Mouse (Mus musculus): ENCODE measurements around the gene Gnao1. TPM values are rescaled to one million over a fixed set of nuclear protein-coding genes. Genes with fewer than 3 reads are reported as not detected.

Gnao1 gene
- total RNA-seq, 1 experiment, result 1.1 TPM

- DNase-seq (ENCODE audit: low read depth, low spot score), result no peak
- no peaks in the 10 kb centered on the region for H3K9me3 ChIP-seq (ENCODE audit: control insufficient read depth, insufficient read depth, low read depth, low read length)
Observed at GRCm38 (mm10) chr8:93972971-93973734, 163.4 kb downstream of the Gnao1 start.

GRCm38 (mm10) chr8:93973831-93974375 lies 164.1 kb downstream of the Gnao1 start:
- TF ChIP-seq CHD2 (IDR thresholded peaks at IDR 0.05; ENCODE audit: low read depth, low read length) (no peak), HCFC1 (IDR thresholded peaks at IDR 0.05; ENCODE audit: borderline replicate concordance, insufficient read depth, low read length) (no peak), ZC3H11A (IDR thresholded peaks at IDR 0.05; ENCODE audit: borderline replicate concordance, low read depth, low read length) (no peak), ZNF384 (IDR thresholded peaks at IDR 0.05; ENCODE audit: low read depth, low read length) (no peak), MAFK (IDR thresholded peaks at IDR 0.05; ENCODE audit: insufficient read depth, low read depth, low read length) (no peak)
- in situ Hi-C loops (cut with MboI; ENCODE audit: low sequenced_read_pairs in 2 of 2, unreplicated experiment in 2 of 2), result no loop called here
- DNase-seq (ENCODE audit: low read depth, low spot score), result no peak
- H3K4me3 ChIP-seq (ENCODE audit: insufficient read depth in 1 of 2, low read depth in 1 of 2, low read length in 2 of 2, poor library complexity in 1 of 2, severe bottlenecking in 1 of 2), result no peak overlapping the region
- H3K36me3 ChIP-seq (ENCODE audit: control insufficient read depth, insufficient read depth, low read length, poor library complexity, severe bottlenecking), result peaks cover 5% of the 10 kb centered on the region; the same call in 1 of the 2 replicates
- peaks cover 0 to 2% of the 10 kb centered on the region in 2 experiments; a peak in 1 of 4 replicates for H3K4me1 ChIP-seq (ENCODE audit: control insufficient read depth in 2 of 2, insufficient read depth in 2 of 2, low read length in 2 of 2, poor library complexity in 1 of 2)
- no peak overlapping the region for H3K27ac ChIP-seq (ENCODE audit: insufficient read depth, low read depth, low read length, poor library complexity, severe bottlenecking)
- no peak overlapping the region for H3K9ac ChIP-seq (ENCODE audit: insufficient read depth, low read depth, low read length, poor library complexity, severe bottlenecking)
- H3K9me3 ChIP-seq (ENCODE audit: control insufficient read depth, insufficient read depth, low read depth, low read length), result no peaks in the 10 kb centered on the region

More at GRCm38 (mm10) chr8:93972971-93973734, 163.4 kb downstream of the Gnao1 start:
- H3K4me1 ChIP-seq (ENCODE audit: control insufficient read depth in 2 of 2, insufficient read depth in 2 of 2, low read length in 2 of 2, poor library complexity in 1 of 2), result peaks cover 0 to 2% of the 10 kb centered on the region in 2 experiments; a peak in 1 of 4 replicates
- TF ChIP-seq MAFK (IDR thresholded peaks at IDR 0.05; ENCODE audit: insufficient read depth, low read depth, low read length), result no peak
- TF ChIP-seq ZNF384 (IDR thresholded peaks at IDR 0.05; ENCODE audit: low read depth, low read length), result no peak
- TF ChIP-seq HCFC1 (IDR thresholded peaks at IDR 0.05; ENCODE audit: borderline replicate concordance, insufficient read depth, low read length), result no peak
- TF ChIP-seq ZC3H11A (IDR thresholded peaks at IDR 0.05; ENCODE audit: borderline replicate concordance, low read depth, low read length), result no peak
- no peak for TF ChIP-seq CHD2 (IDR thresholded peaks at IDR 0.05; ENCODE audit: low read depth, low read length)
- H3K4me3 ChIP-seq (ENCODE audit: insufficient read depth in 1 of 2, low read depth in 1 of 2, low read length in 2 of 2, poor library complexity in 1 of 2, severe bottlenecking in 1 of 2), result no peak overlapping the region
- no peak overlapping the region for H3K9ac ChIP-seq (ENCODE audit: insufficient read depth, low read depth, low read length, poor library complexity, severe bottlenecking)
- no peak overlapping the region for H3K27ac ChIP-seq (ENCODE audit: insufficient read depth, low read depth, low read length, poor library complexity, severe bottlenecking)
- in situ Hi-C loops (cut with MboI; ENCODE audit: low sequenced_read_pairs in 2 of 2, unreplicated experiment in 2 of 2), result no loop called here
- H3K36me3 ChIP-seq (ENCODE audit: control insufficient read depth, insufficient read depth, low read length, poor library complexity, severe bottlenecking), result peaks cover 5% of the 10 kb centered on the region; the same call in 1 of the 2 replicates

GRCm38 (mm10) chr8:93974602-93975186 lies 164.9 kb downstream of the Gnao1 start:
- no peak for DNase-seq (ENCODE audit: low read depth, low spot score)
- Histone ChIP-seq H3K36me3 (ENCODE audit: control insufficient read depth, insufficient read depth, low read length, poor library complexity, severe bottlenecking) (peaks cover 5% of the 10 kb centered on the region; the same call in 1 of the 2 replicates), H3K4me1 (ENCODE audit: control insufficient read depth in 2 of 2, insufficient read depth in 2 of 2, low read length in 2 of 2, poor library complexity in 1 of 2) (no peaks in the 10 kb centered on the region), H3K9me3 (ENCODE audit: control insufficient read depth, insufficient read depth, low read depth, low read length) (no peaks in the 10 kb centered on the region), H3K9ac (ENCODE audit: insufficient read depth, low read depth, low read length, poor library complexity, severe bottlenecking) (no peak overlapping the region), H3K27ac (ENCODE audit: insufficient read depth, low read depth, low read length, poor library complexity, severe bottlenecking) (no peak overlapping the region), H3K4me3 (ENCODE audit: insufficient read depth in 1 of 2, low read depth in 1 of 2, low read length in 2 of 2, poor library complexity in 1 of 2, severe bottlenecking in 1 of 2) (no peak overlapping the region)
- in situ Hi-C loops (cut with MboI; ENCODE audit: low sequenced_read_pairs in 2 of 2, unreplicated experiment in 2 of 2), result no loop called here
- TF ChIP-seq CHD2 (IDR thresholded peaks at IDR 0.05; ENCODE audit: low read depth, low read length), result no peak
- no peak for TF ChIP-seq HCFC1 (IDR thresholded peaks at IDR 0.05; ENCODE audit: borderline replicate concordance, insufficient read depth, low read length)

- no peak overlapping the region for H3K9ac ChIP-seq (ENCODE audit: insufficient read depth, low read depth, low read length, poor library complexity, severe bottlenecking)
- H3K4me3 ChIP-seq (ENCODE audit: insufficient read depth in 1 of 2, low read depth in 1 of 2, low read length in 2 of 2, poor library complexity in 1 of 2, severe bottlenecking in 1 of 2), result no peak overlapping the region
- peaks cover 5% of the 10 kb centered on the region; the same call in 1 of the 2 replicates for H3K36me3 ChIP-seq (ENCODE audit: control insufficient read depth, insufficient read depth, low read length, poor library complexity, severe bottlenecking)
- in situ Hi-C loops (cut with MboI; ENCODE audit: low sequenced_read_pairs in 2 of 2, unreplicated experiment in 2 of 2), result no loop called here
- no peak overlapping the region for H3K27ac ChIP-seq (ENCODE audit: insufficient read depth, low read depth, low read length, poor library complexity, severe bottlenecking)
- TF ChIP-seq ZNF384 (IDR thresholded peaks at IDR 0.05; ENCODE audit: low read depth, low read length) (no peak), ZC3H11A (IDR thresholded peaks at IDR 0.05; ENCODE audit: borderline replicate concordance, low read depth, low read length) (no peak), HCFC1 (IDR thresholded peaks at IDR 0.05; ENCODE audit: borderline replicate concordance, insufficient read depth, low read length) (no peak)
- H3K4me1 ChIP-seq (ENCODE audit: control insufficient read depth in 2 of 2, insufficient read depth in 2 of 2, low read length in 2 of 2, poor library complexity in 1 of 2), result no peaks in the 10 kb centered on the region
- H3K9me3 ChIP-seq (ENCODE audit: control insufficient read depth, insufficient read depth, low read depth, low read length), result no peaks in the 10 kb centered on the region
- DNase-seq (ENCODE audit: low read depth, low spot score), result no peak
Observed at GRCm38 (mm10) chr8:93975358-93975757, 165.6 kb downstream of the Gnao1 start.

All from ES-E14 (cell line).